Mouse (Mus musculus) adrenal gland, adult 10 weeks (tissue): Measurements from ENCODE around the gene Rpl39. TPM values are rescaled to one million over a fixed set of nuclear protein-coding genes. Genes with fewer than 3 reads are reported as not detected.

ENCODE experiments used
- polyA plus RNA-seq: library from polyadenylated mRNA; stranded (reverse); fragments of 350-450 nt; fragmentation: Illumina TruSeq; extraction: RNeasy Lipid Tissue Mini Kit (QIAGEN cat#74804); gene quantifications from one replicate; pipeline ENCODE4 v1.2.3, GENCODE M21; 2014; ENCODE audit warnings: low read depth, low replicate concordance

Rpl39 gene
- 763 TPM for polyA plus RNA-seq

DNA sequence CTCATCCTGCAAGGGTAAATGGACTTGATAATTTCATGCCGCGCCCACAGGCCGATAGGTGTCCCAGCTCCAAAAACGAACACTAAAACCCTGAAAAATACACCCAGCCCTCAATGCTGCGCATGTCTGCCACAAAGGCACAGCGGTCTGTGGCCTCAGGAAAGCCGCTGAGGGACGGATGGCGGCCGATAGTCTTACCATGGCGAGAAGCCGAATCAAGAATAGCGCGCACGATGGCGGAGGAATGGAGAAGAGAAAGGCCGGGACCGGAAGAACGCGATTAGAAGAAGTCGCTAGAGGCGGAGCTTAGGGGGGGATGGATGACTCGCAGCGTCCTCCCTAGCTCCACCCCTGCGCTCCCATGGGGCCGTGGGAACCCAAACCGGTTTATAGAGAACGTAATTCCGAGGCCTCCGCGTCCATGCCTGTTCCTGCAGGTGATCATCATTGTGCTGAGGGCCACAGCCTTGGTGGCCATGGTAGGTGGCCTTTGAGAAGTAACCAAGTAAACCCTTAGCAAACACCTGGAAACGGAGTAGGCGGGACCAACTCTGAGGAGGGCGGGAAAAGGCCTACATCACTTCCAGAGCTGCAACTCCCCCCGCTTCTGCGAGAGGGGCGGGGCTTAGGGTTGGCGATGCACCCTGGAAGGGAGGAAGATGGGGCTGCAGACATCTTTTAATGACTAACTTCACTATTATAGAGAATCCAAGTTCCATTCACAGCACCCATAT lies at the start of gene Rpl39:
Rpl39 (minus strand) TSS at position 476 of the 734 bp plus-strand sequence.

GRCm38 (mm10) chrX:37126671-37127358 lies 41.6 kb upstream of the Rpl39 start, which contains the start of gene Nkap:
Gene Nkap (plus strand): TSS chrX:37126795.

DNA sequence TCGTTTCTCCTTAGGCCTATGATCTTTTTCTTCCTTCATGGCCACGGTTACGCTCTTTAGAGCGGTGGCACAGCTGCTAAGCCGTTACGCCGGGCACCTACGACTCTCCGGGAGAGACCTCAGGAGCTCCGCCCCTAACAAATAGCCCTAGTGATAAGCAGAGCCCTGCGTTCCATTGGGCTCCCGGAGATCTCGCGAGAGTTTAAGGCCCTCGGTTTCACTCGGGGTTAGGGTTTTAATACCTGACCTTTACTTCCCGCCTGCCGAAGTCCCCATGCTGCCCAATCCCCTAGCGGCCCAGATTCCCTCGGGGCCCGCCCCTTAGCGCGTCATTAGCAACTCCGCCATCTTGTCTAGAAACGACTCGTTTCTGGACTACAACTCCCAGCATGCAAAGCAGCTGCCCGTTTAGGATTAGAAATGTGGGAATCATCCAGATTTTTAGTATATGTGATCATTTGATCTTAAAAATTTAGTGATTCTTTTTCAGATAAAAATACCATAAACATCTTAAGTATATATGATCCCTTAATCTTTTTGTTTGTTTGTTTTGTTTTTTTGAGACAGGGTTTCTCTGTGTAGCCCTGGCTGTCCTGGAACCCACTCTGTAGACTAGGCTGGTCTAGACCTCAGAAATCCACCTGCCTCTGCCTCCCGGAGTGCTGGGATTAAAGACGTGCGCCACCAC lies 25.1 kb upstream of the Rpl39 start, which contains the start of gene Upf3b:
Upf3b (minus strand) TSS at position 130 of the 688 bp plus-strand sequence.

GRCm38 (mm10) chrX:37048066-37048889 lies 36.9 kb downstream of the Rpl39 start, which contains the start of gene Sowahd:
Gene Sowahd (plus strand): TSS chrX:37048845.

Other genes starting within 250 kb of the Rpl39 start
- 163 TPM for gene Ube2a, start 211.5 kb downstream of the Rpl39 start, polyA plus RNA-seq
- gene C330007P06Rik, start 211.3 kb downstream of the Rpl39 start, polyA plus RNA-seq = 179 TPM
- 27.5 TPM for gene Nkrf, start 182.5 kb downstream of the Rpl39 start, polyA plus RNA-seq
- gene Sept6, start 93.6 kb downstream of the Rpl39 start, polyA plus RNA-seq = 24.4 TPM
- not detected for gene Sowahd, start 36.6 kb downstream of the Rpl39 start, polyA plus RNA-seq
- gene Upf3b, start 24.9 kb upstream of the Rpl39 start, polyA plus RNA-seq = 76.1 TPM
- 115 TPM for gene Nkap, start 41.4 kb upstream of the Rpl39 start, polyA plus RNA-seq
- not detected for gene Akap14, start 83.4 kb upstream of the Rpl39 start, polyA plus RNA-seq
- gene Ndufa1, start 105.8 kb upstream of the Rpl39 start, polyA plus RNA-seq = 249 TPM
- gene Rnf113a1, start 105.8 kb upstream of the Rpl39 start, polyA plus RNA-seq = 0.52 TPM
- not detected for gene Gm9, start 125.6 kb upstream of the Rpl39 start, polyA plus RNA-seq
- gene Rhox1, start 136.9 kb upstream of the Rpl39 start, polyA plus RNA-seq = not detected
- not detected for gene Rhox2a, start 159.6 kb upstream of the Rpl39 start, polyA plus RNA-seq
- not detected for gene Rhox3a, start 164.5 kb upstream of the Rpl39 start, polyA plus RNA-seq
- gene Rhox4a, start 179.9 kb upstream of the Rpl39 start, polyA plus RNA-seq = not detected